Mouse (Mus musculus) layer of hippocampus, adult 8-10 months (tissue): ENCODE results near the gene Prrx1. TPM values are rescaled to one million over a fixed set of nuclear protein-coding genes. Genes with fewer than 3 reads are reported as not detected.
A peak's percentile ranks its signal among the peaks of the same experiment; 100 is the strongest.

Experiments used
- DNase-seq, 2 experiments: peaks; one replicate each; pipeline ENCODE4 v3.0.0; 2022; ENCODE audit warnings: low spot score in 2 of 2
- total RNA-seq, 4 experiments: library from RNA; stranded (reverse); gene quantifications; 2 replicates each; pipeline ENCODE4 v1.2.4; 2022

The Prrx1 gene
- total RNA-seq: 1 to 10 TPM; 5.3 to 6.9 (median 5.7) TPM

- no peak for DNase-seq
Observed at GRCm38 (mm10) chr1:163313101-163313773, at the start of gene Prrx1. Gene Prrx1 (minus strand): TSS chr1:163313710.

GRCm38 (mm10) chr1:163362202-163362601, 48.7 kb upstream of the Prrx1 start:
- DNase-seq: no peak

- DNase-seq: peak in 1 of 2 experiments; percentile 6
Observed at GRCm38 (mm10) chr1:163361376-163361775, 47.9 kb upstream of the Prrx1 start.

- no peak for DNase-seq
Observed at GRCm38 (mm10) chr1:163360796-163361195, 47.3 kb upstream of the Prrx1 start.

GRCm38 (mm10) chr1:163359521-163359920, 46.0 kb upstream of the Prrx1 start:
- no peak for DNase-seq

- DNase-seq: no peak
Observed at GRCm38 (mm10) chr1:163358165-163358564, 44.7 kb upstream of the Prrx1 start.

GRCm38 (mm10) chr1:163357733-163358132, 44.2 kb upstream of the Prrx1 start:
- no peak for DNase-seq

- DNase-seq: no peak
Observed at GRCm38 (mm10) chr1:163356167-163356566, 42.7 kb upstream of the Prrx1 start.

GRCm38 (mm10) chr1:163355626-163356156, 42.2 kb upstream of the Prrx1 start:
- no peak for DNase-seq

GRCm38 (mm10) chr1:163350988-163351387, 37.5 kb upstream of the Prrx1 start:
- DNase-seq: no peak

- DNase-seq: no peak
Observed at GRCm38 (mm10) chr1:163345541-163345940, 32.0 kb upstream of the Prrx1 start.

GRCm38 (mm10) chr1:163344931-163345330, 31.4 kb upstream of the Prrx1 start:
- no peak for DNase-seq

GRCm38 (mm10) chr1:163339219-163339561, 25.7 kb upstream of the Prrx1 start:
- no peak for DNase-seq

- DNase-seq: no peak
Observed at GRCm38 (mm10) chr1:163338525-163339218, 25.2 kb upstream of the Prrx1 start.

- DNase-seq: peak in 1 of 2 experiments; percentile 38
Observed at GRCm38 (mm10) chr1:163337821-163338220, 24.3 kb upstream of the Prrx1 start.

GRCm38 (mm10) chr1:163327279-163327678, 13.8 kb upstream of the Prrx1 start:
- DNase-seq: no peak

GRCm38 (mm10) chr1:163319669-163320571, 6.4 kb upstream of the Prrx1 start:
- no peak for DNase-seq

- DNase-seq: no peak
Observed at GRCm38 (mm10) chr1:163316920-163317319, 3.4 kb upstream of the Prrx1 start.

- no peak for DNase-seq
Observed at GRCm38 (mm10) chr1:163314829-163315301, 1.4 kb upstream of the Prrx1 start.

GRCm38 (mm10) chr1:163313921-163314725, 613 bp upstream of the Prrx1 start:
- no peak for DNase-seq
